ENCODE assay signal across 9 mouse cellular contexts in genomic region chr17:56515690-56516410, GRCm38 (mm10). TPM values are rescaled to one million over a fixed set of nuclear protein-coding genes. Genes with fewer than 3 reads are reported as not detected.
DNase-seq lines count a peak whose midpoint lies in the region; ATAC-seq and TF ChIP-seq lines count a peak whose summit lies in the region.
"Had no signal": no experiment of that assay in that cellular context is flagged by ENCODE, and none has a peak within 500 bp of the region (broad histone marks: within the 10 kb centered on the region; RNA-seq: fewer than 3 reads in every experiment).

No protein-coding gene starts in this region.

- DNase-seq in liver, adult 2 months (ENCODE audit: extremely low read depth, low read depth, low spot score) = peak; percentile 55
- no peak for DNase-seq in liver
- no peak for DNase-seq in cerebellum, postnatal 25 days
- no peak for DNase-seq in left cerebral cortex, adult 11 months (ENCODE audit: low spot score)
- DNase-seq: heart, adult 18-20 months had no signal

- H3K36me3 ChIP-seq in liver, adult 2 months (ENCODE audit: control insufficient read depth, insufficient read depth, low read length) = no peaks in the 10 kb centered on the region
- H3K36me3 ChIP-seq in embryonic facial prominence, embryonic 12.5 days = no peaks in the 10 kb centered on the region
- no peaks in the 10 kb centered on the region for H3K36me3 ChIP-seq in intestine, postnatal 0 days (ENCODE audit: control insufficient read depth, insufficient read depth)
- H3K36me3 ChIP-seq in stomach, embryonic 14.5 days (ENCODE audit: control insufficient read depth, insufficient read depth, low read length) = no peaks in the 10 kb centered on the region

- peak; percentile 75 for ATAC-seq in embryonic facial prominence, embryonic 12.5 days (ENCODE audit: insufficient number of reproducible peaks, insufficient read depth, low FRiP score, low TSS enrichment)
- ATAC-seq in intestine, postnatal 0 days = peak; percentile 11; the same call in 1 of the 2 replicates
- peak; percentile 61; the same call in 1 of the 2 replicates for ATAC-seq in stomach, embryonic 14.5 days (ENCODE audit: insufficient number of reproducible peaks, insufficient read depth, low FRiP score, low read depth)
- no peak for ATAC-seq in CD4-positive, CD25-positive, alpha-beta regulatory T cell, adult 4 months

- no peaks in the 10 kb centered on the region for H3K9me3 ChIP-seq in embryonic facial prominence, embryonic 12.5 days
- H3K9me3 ChIP-seq in intestine, postnatal 0 days (ENCODE audit: control insufficient read depth) = no peaks in the 10 kb centered on the region
- no peaks in the 10 kb centered on the region for H3K9me3 ChIP-seq in stomach, embryonic 14.5 days (ENCODE audit: control insufficient read depth, low read depth, low read length)

- no peak for TF ChIP-seq POLR2A in liver, adult 2 months (IDR thresholded peaks at IDR 0.05; ENCODE audit: extremely low read depth, insufficient read depth, low read length)

- WGBS in liver, adult 2 months = 10% methylated on average over 13 of the region's 13 CpGs
- WGBS in embryonic facial prominence, embryonic 12.5 days = 10% methylated on average over 13 of the region's 13 CpGs
- 13% methylated on average over 13 of the region's 13 CpGs for WGBS in intestine, postnatal 0 days
- WGBS in stomach, embryonic 14.5 days = 11% methylated on average over 13 of the region's 13 CpGs

- no peak for TF ChIP-seq CTCF in liver, adult 2 months (IDR thresholded peaks at IDR 0.05; ENCODE audit: low read depth, low read length)
- TF ChIP-seq CTCF in intestine, postnatal 0 days (IDR thresholded peaks at IDR 0.05; ENCODE audit: low read depth) = no peak

- H3K9ac ChIP-seq in liver, adult 2 months (ENCODE audit: low read depth, low read length) = no peak overlapping the region
- H3K9ac ChIP-seq in embryonic facial prominence, embryonic 12.5 days = 0 out of 2 replicates have a peak overlapping the region, but pooled peaks have one; percentile 12
- no peak overlapping the region for H3K9ac ChIP-seq in intestine, postnatal 0 days (ENCODE audit: low read depth, low read length)
- no peak overlapping the region for H3K9ac ChIP-seq in stomach, embryonic 14.5 days (replicated peaks; ENCODE audit: low read depth, low read length)

- no peaks in the 10 kb centered on the region for H3K79me2 ChIP-seq in liver, adult 2 months (ENCODE audit: control insufficient read depth, insufficient read depth, low read length)

- H3K4me1 ChIP-seq in liver, adult 2 months (ENCODE audit: control insufficient read depth, insufficient read depth, low read length) = peaks cover 2% of the 10 kb centered on the region; the same call in 1 of the 2 replicates
- H3K4me1 ChIP-seq in embryonic facial prominence, embryonic 12.5 days = peaks cover 20% of the 10 kb centered on the region
- H3K4me1 ChIP-seq in intestine, postnatal 0 days (replicated peaks; ENCODE audit: control insufficient read depth, insufficient read depth, low read length) = no peaks in the 10 kb centered on the region
- H3K4me1 ChIP-seq in stomach, embryonic 14.5 days (ENCODE audit: control insufficient read depth, insufficient read depth, low read length) = peaks cover 8% of the 10 kb centered on the region

- H3K27ac ChIP-seq in liver, adult 2 months (replicated peaks; ENCODE audit: insufficient read depth, low read depth, low read length) = no peak overlapping the region
- peak overlapping the region; percentile 54; the same call in 1 of the 2 replicates for H3K27ac ChIP-seq in embryonic facial prominence, embryonic 12.5 days
- H3K27ac ChIP-seq in intestine, postnatal 0 days (ENCODE audit: low read depth, low read length) = no peak overlapping the region
- 0 out of 2 replicates have a peak overlapping the region, but pooled peaks have one; percentile 2 for H3K27ac ChIP-seq in stomach, embryonic 14.5 days (ENCODE audit: low read length)

- no peak overlapping the region for H3K4me3 ChIP-seq in liver, adult 2 months (ENCODE audit: insufficient read depth, low read depth, low read length)
- H3K4me3 ChIP-seq in embryonic facial prominence, embryonic 12.5 days = no peak overlapping the region
- no peak overlapping the region for H3K4me3 ChIP-seq in intestine, postnatal 0 days (ENCODE audit: low read depth, low read length)
- H3K4me3 ChIP-seq in stomach, embryonic 14.5 days (ENCODE audit: low read depth, low read length) = no peak overlapping the region

- H3K27me3 ChIP-seq in liver, adult 2 months (ENCODE audit: control insufficient read depth, insufficient read depth, low read length) = peaks cover 15% of the 10 kb centered on the region
- H3K27me3 ChIP-seq in embryonic facial prominence, embryonic 12.5 days = peaks cover 46% of the 10 kb centered on the region
- peaks cover 29% of the 10 kb centered on the region for H3K27me3 ChIP-seq in intestine, postnatal 0 days (replicated peaks; ENCODE audit: control insufficient read depth, insufficient read depth, low read length)
- peaks cover 21% of the 10 kb centered on the region for H3K27me3 ChIP-seq in stomach, embryonic 14.5 days (ENCODE audit: control insufficient read depth, insufficient read depth, low read length)

- peak overlapping the region; percentile 38 for H3K4me2 ChIP-seq in embryonic facial prominence, embryonic 12.5 days (replicated peaks)
- H3K4me2 ChIP-seq in intestine, postnatal 0 days (replicated peaks; ENCODE audit: low read depth) = no peak overlapping the region
- H3K4me2 ChIP-seq in stomach, embryonic 14.5 days (replicated peaks; ENCODE audit: low read depth, low read length) = peak overlapping the region; percentile 8

RNA-seq across cellular contexts. Expression of gene Znrf4, which starts 3.6 kb away (rescaled TPM):
- total RNA-seq in liver, adult 2 months (2014; rRNA removed) = not detected in 2 replicates
- polyA plus RNA-seq in liver, adult 2 months (2012; rRNA removed) = not detected in 2 replicates
- polyA plus RNA-seq in embryonic facial prominence, embryonic 12.5 days (2016; fragmentation: Nextera tagmentation; extraction: Ambion mirVana) = not detected in 2 replicates
- not detected in 2 replicates for polyA plus RNA-seq in intestine, postnatal 0 days (2015; fragmentation: Nextera tagmentation; extraction: Ambion mirVana)
- not detected in 2 replicates for polyA plus RNA-seq in stomach, embryonic 14.5 days (2014; fragmentation: Nextera tagmentation; extraction: Ambion mirVana)
- polyA plus RNA-seq in CD4-positive, CD25-positive, alpha-beta regulatory T cell, adult 4 months (2017; shearing (Covaris generic)) = not detected
- total RNA-seq: heart, adult 18-20 months had no signal

RNA-seq across cellular contexts. Expression of gene Gm20219, which starts 38.3 kb away (rescaled TPM):
- not detected in 2 replicates for total RNA-seq in liver, adult 2 months (2014; rRNA removed)
- 0.14 and 0.31 TPM in 2 replicates for polyA plus RNA-seq in liver, adult 2 months (2012; rRNA removed)
- polyA plus RNA-seq in embryonic facial prominence, embryonic 12.5 days (2016; fragmentation: Nextera tagmentation; extraction: Ambion mirVana) = 1.4 and 1.7 TPM in 2 replicates
- polyA plus RNA-seq in intestine, postnatal 0 days (2015; fragmentation: Nextera tagmentation; extraction: Ambion mirVana) = not detected in 2 replicates
- 11.9 and 13.1 TPM in 2 replicates for polyA plus RNA-seq in stomach, embryonic 14.5 days (2014; fragmentation: Nextera tagmentation; extraction: Ambion mirVana)
- 1 to 10 TPM; 3.1 to 3.2 TPM for polyA plus RNA-seq in CD4-positive, CD25-positive, alpha-beta regulatory T cell, adult 4 months (2017; shearing (Covaris generic))

RNA-seq across cellular contexts. Expression of gene Ptprs, which starts 39.6 kb away (rescaled TPM):
- 4.4 and 6.0 TPM in 2 replicates for total RNA-seq in liver, adult 2 months (2014; rRNA removed)
- polyA plus RNA-seq in liver, adult 2 months (2012; rRNA removed) = 7.5 and 10.2 TPM in 2 replicates
- polyA plus RNA-seq in embryonic facial prominence, embryonic 12.5 days (2016; fragmentation: Nextera tagmentation; extraction: Ambion mirVana) = 158 and 167 TPM in 2 replicates
- 15.2 and 15.7 TPM in 2 replicates for polyA plus RNA-seq in intestine, postnatal 0 days (2015; fragmentation: Nextera tagmentation; extraction: Ambion mirVana)
- 111 and 115 TPM in 2 replicates for polyA plus RNA-seq in stomach, embryonic 14.5 days (2014; fragmentation: Nextera tagmentation; extraction: Ambion mirVana)
- 1 to 10 TPM; 5.5 to 8.9 TPM for polyA plus RNA-seq in CD4-positive, CD25-positive, alpha-beta regulatory T cell, adult 4 months (2017; shearing (Covaris generic))

Comparison
In these comparisons a context has a peak if more than half of its experiments do, and no peak if none do; other contexts are left out.
1. H3K27ac ChIP-seq: peak in embryonic facial prominence, embryonic 12.5 days (single experiment) and stomach, embryonic 14.5 days (single experiment); none in liver, adult 2 months (single experiment) and intestine, postnatal 0 days (single experiment).